Mouse (Mus musculus): ENCODE data around the gene Hoxa2. TPM values are rescaled to one million over a fixed set of nuclear protein-coding genes. Genes with fewer than 3 reads are reported as not detected.

Gene Hoxa2
- polyA plus RNA-seq, 2 experiments from 2014 or later: not detected

DNA sequence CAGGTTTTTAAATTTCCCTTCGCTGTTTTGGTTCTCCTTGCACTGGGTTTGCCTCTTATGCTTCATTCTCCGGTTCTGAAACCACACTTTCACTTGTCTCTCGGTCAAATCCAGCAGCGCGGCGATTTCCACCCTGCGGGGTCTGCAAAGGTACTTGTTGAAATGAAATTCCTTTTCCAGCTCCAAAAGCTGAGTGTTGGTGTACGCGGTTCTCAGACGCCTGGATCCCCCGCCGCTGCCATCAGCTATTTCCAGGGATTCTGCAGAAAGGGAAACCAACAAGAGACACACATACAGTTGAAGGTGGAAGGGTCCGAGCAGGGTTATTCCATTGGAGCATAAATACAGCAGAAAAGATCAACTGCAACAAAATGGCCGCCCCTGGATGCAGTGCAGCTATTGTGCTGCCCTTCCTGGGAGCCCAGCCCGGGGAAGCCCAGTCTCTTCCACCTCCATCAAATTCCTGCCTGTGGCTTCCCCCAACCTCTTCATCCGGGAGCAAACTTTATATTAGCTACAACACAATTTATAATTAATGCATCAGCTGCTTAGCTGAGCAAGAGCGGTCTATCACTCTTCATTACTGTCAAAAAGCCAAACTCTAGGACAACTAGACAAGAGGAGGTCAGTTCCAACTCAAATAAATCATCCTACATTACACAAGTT is 1.1 kb downstream of the Hoxa2 start:
- ATAC-seq: no peak

GRCm38 (mm10) chr6:52162611-52163365 is 1.8 kb downstream of the Hoxa2 start:
- ATAC-seq: no peak

GRCm38 (mm10) chr6:52162093-52162380 is 2.6 kb downstream of the Hoxa2 start:
- no peak for ATAC-seq

DNA sequence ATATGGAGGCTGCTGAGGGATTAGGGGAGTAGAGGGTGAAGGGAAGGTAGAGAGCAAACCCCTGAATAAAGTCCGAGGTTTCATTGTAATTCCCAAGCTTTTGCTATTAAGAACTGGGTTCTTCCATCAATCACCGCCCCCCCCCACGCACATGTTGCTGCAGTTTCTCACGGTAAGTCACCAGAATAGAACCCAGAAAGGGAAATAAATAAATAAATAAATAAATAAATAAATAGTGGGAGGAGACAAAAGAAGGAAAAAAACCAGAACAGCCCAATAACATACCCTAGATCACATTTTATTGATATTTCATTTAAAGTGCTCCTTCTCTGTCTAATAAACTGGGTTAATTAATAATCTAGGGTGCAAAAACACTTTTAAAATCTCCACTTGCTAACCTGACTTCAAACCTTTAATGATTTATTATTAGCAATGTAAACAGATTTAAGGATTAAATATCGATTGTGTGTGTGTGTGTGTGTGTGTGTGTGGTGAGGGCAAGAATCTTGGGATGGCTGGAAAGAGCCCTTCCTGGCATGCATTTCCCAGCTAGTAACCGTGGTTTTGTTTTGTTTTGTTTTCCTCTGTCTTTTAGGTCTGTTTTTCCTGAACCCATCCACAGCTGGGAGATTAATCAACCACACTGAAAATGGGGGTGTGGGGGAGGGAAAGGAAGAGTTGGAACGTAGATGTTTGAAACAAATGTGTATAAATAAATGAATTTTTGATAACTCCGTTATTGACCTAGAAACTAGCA is 3.1 kb downstream of the Hoxa2 start:
- no peak for ATAC-seq

- ATAC-seq: no peak
These were observed 3.9 kb downstream of the Hoxa2 start for GRCm38 (mm10) chr6:52160511-52161335.

GRCm38 (mm10) chr6:52159979-52160378 is 4.7 kb downstream of the Hoxa2 start:
- no peak for ATAC-seq

DNA sequence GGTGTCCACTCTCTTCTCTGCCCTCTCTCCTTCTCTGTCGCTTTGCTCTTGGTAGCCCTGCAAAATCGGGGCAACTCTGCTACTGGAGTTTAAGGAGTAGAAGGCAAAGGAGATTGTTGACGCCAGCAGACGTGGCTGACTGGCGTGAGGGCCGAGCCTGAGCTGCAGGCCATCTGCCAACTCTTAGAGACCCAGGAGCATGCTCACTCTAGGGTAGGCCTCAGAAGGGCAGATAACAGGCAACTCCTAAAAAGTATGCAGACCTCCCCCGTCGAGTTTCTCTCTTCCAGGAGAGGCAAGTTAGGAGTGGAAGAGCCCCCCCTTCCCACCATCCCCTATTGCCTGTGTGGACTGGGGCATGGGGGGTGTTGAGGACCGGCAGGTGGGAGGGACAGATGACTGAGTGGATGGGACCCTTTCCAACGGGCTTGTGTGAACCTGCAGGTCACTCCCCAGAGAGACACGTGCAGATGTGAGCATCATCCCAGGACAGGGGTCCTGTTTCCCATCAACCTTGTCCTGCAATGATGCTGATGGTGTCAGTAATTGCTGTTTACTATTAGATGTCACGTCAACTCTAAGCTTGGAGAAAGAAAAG is 5.4 kb downstream of the Hoxa2 start:
- ATAC-seq: no peak

DNA sequence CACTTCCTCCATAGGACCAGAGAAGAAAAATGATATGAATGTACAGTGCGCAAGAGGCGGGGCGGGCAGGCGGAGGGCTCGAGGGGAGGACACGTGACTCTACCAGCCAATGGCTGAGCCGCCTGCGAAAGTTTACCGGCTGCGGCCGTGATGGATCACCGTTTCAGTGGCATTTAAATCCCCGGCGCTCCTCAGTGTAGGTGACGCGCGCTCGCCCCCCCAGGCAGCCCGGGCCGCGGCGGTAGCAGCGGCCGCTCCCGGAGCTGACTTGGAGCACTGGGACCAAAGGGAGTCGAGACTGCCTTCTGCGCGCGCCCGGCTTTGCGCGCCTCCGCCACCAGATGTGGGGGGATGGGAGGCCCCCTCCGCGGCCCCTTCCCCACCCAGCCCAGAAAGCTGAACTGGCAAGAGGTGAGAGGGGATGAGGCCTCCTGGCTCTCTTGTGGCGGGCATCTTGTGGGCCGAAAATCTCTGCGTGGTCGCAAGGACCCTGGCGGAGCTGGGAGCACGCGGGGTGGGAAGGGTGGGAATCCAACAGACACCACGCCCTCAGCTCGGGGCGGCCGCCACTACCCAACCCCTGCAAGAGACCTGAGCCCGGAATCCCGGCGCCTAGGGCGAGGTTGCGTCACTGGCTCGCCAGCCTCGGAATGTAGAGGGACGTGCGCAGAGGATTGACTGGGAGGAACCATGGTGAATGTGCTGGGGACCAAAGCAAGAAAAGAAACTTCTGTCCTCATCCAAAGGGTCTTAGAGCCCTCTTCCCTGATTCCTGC is 6.2 kb downstream of the Hoxa2 start, which contains the start of gene Hoxa1:
Gene Hoxa1, minus strand, starts transcription at position 42 of the 776 bp plus-strand sequence.
- ATAC-seq: peak; percentile 82

GRCm38 (mm10) chr6:52157466-52158275 is 7.0 kb downstream of the Hoxa2 start:
- no peak for ATAC-seq

DNA sequence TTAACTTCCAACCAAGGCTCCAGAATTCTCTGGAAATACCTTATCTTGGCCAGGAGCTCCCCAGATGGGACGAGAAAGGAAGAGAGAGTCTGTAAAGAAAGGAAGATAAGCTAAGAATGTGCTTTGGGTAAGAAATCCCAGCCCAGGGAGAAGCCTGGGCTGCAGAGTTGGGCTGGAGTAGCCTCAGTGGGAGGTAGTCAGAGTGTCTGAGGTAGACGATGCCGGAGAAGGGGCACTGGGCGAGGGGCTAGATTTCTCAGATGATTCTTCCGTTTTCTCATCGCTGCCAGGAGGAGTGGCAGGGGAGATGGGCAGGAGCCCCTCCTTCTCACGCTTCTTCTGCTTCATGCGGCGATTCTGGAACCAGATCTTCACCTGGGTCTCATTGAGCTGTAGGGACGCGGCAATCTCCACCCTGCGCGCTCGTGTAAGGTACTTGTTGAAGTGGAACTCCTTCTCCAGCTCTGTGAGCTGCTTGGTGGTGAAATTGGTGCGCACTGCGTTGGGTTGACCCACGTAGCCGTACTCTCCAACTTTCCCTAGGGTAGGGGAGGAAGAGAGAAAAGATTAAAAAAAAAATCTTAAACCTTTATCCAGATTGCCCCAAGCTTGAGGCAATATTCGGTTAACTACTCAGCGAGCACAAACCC is 8.0 kb downstream of the Hoxa2 start:
- no peak for ATAC-seq

GRCm38 (mm10) chr6:52155471-52155870 is 9.2 kb downstream of the Hoxa2 start:
- no peak for ATAC-seq

DNA sequence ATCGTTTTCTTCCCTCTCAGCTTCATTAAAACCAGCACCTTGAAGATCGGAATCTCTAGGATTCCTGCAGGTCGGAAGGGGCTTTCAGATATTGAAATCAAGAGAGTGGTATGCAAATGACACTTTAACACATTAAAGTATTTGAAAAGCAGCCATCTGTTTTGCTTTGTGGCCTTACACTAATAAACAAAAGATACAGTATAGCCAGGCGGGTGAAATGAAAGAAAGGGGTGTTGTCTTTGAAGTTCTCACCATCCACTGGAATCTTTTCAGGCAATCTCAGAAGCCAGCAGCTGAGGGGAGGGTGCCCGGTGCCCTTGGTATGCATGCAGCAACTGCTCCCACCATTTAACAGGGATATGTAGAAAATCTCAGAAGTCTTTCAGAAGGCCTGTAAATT is 10.6 kb downstream of the Hoxa2 start:
- no peak for ATAC-seq

DNA sequence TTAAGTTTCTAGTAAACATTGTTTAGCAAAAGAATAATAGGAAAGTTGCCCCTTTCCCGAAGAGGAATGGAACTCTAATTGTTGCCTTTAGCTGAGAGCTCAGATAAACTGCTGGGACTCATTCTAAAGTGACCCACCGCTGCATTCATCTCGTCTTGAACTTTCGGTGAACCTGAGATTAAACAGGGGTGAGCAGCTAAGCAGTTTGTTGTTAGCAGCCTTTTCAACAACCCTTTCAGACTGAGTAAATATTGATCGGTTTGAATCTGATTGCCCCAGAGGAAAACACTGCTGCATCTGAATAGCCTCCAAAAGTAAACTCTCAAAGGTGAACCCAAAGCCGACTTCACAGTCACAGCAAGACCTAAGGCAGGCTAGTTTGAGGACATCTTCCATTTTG is 11.4 kb downstream of the Hoxa2 start:
- ATAC-seq: no peak

DNA sequence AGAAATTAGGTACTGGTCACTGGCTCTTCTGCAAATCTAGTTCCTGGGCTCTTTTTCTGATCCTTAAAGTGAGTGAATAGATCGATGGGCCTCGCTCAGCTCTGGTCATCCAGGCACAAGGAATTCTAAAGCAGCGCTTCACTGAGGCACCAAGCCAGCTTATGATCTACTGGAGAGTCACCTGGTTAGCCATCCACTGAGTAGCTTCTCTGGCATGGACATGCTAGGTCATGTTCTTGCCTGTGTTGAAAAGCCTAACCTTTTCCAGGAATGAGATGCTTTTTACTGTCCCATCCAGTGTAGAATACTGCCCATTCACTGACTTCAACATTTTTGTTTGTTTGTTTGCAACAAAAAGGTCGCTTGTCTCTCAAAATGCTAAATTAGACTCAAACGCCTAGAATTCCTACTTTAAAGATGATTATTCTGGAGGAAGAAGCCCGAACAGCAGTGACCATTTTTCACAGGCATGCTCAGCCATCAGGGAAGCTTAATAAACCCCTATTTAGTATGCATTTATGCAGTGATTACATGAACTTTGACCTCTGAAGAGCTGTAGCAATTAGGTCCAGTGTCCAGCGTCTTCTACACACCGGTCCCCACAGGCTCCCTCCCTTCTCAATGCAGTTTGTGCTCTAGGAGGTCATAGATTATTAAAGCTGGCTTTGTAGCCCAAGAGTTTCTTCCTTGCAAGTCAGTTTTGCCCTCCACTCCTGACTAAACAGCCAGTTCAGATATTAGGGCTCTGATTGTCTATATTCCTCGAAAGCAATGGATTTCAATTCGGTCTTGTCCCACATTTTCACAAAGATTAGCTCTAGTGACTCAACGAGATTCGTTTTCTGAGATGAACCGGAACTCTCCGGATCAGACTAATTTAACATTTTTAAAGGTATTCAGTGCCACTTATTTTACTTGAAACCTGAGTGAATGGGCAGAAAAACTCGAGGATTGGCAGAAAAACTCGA is 12.1 kb downstream of the Hoxa2 start:
- ATAC-seq: no peak

- ATAC-seq: no peak
These were observed 13.1 kb downstream of the Hoxa2 start for GRCm38 (mm10) chr6:52151571-52151970.

DNA sequence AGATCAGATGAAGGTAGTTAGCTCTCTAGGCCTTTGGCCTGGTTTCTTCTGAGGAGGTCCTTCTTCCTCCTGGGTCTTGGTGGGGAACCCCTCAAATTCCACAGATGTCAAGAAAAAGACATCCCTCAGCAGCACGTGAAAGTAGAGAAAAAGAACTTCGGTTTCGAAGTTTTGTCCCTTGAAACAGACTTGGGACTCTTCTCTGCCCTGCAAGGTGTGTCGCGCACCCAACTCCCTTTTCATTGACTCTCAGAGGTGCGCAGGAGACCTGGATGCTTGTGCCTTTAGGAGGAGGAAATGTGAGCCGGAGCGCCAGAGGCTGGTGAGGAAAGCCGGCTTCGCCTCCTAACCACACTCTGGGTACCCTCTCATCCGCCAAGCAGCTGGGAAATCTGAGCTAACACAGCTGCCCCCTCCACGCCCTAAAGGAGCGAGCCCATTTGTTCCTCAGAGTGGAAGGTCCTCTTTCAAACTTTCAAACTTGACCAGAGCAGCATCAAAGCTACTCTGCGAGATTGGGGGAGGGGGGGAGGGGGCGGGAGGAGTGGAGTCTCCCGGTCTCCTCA is 14.1 kb downstream of the Hoxa2 start:
- no peak for ATAC-seq

DNA sequence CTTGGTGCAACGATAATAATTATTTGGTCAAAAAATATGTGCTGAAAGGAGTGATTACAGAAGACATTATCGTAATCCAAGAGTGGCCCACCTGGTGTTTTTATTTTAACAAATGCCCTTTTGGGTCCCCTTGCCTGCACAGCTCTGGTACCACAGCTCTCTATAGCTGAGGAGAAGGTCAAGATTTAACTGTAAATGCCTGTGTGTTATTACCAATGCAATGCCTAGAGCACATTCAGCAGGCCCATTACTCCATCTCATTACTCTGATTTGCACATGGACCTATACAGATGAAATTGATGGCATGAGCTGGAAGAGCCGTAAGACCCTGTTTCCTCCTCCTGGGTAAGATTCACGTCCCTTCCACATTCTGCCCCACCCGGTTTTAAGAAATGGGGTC is 25.5 kb downstream of the Hoxa2 start:
- no peak for ATAC-seq

- no peak for ATAC-seq
These were observed 26.1 kb downstream of the Hoxa2 start for GRCm38 (mm10) chr6:52138576-52138975.

Measured in activated CD4-positive, CD25-positive, alpha-beta regulatory T cell, adult 4 months (primary cell).